9 mouse cellular contexts compared by ENCODE assay signal in the genomic region with DNA sequence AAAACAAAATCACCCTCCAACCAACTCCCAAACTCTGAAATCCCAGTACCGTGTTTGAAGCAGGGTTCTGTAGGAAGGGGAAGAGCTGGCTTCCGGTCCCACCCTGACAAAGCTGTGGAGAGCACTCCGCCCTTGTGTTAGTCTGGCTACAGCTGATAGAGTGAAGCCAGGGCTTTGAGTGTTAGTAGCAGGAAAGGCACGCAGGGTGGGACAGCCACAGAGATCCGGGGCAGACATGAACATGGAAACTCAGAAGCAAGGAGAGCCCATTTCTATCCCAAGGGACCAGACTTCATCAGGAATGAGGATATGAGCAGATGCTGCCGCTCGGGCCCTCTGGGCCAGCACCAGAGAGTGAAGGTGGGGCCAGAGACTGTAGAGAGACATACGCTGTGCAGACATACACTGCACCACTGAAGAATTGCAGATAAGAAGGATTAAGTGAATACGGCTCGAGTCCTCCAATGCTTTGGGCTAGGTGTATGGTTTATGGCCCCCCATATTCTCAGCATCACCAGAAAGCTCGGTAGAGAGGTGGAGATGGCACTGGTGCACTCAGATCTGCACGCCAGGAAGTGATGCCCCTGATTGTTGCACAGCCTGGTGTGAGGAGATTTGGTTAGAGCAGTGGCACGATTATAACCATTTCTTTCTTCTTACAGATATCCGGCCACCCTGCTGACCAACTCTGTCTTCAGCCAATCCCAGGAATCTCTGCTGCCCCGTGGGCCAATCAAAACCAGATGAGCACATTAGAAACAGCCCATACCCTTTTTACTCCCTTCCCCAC. TPM values are rescaled to one million over a fixed set of nuclear protein-coding genes. Genes with fewer than 3 reads are reported as not detected.
DNase-seq lines count a peak whose midpoint lies in the region; ATAC-seq and TF ChIP-seq lines count a peak whose summit lies in the region.
"Had no signal": no experiment of that assay in that cellular context is flagged by ENCODE, and none has a peak within 500 bp of the region (broad histone marks: within the 10 kb centered on the region; RNA-seq: fewer than 3 reads in every experiment).

No protein-coding gene starts in this region.

- no peak overlapping the region for H3K4me2 ChIP-seq in midbrain, embryonic 14.5 days (ENCODE audit: low read length)
- H3K4me2 ChIP-seq in heart, embryonic 13.5 days = peak overlapping the region; percentile 39

- peak; percentile 46; the same call in 1 of the 2 replicates for TF ChIP-seq POLR2A in lung, adult 2 months (IDR thresholded peaks at IDR 0.05; ENCODE audit: borderline replicate concordance, extremely low read depth, low read depth, low read length)

- WGBS in midbrain, embryonic 10.5 days = 76% methylated on average over 15 of the region's 15 CpGs
- WGBS in midbrain, embryonic 14.5 days = 77% methylated on average over 15 of the region's 15 CpGs
- WGBS in heart, embryonic 13.5 days = 33% methylated on average over 15 of the region's 15 CpGs
- 42% methylated on average over 15 of the region's 15 CpGs for WGBS in lung, adult 2 months

- H3K9me3 ChIP-seq in midbrain, embryonic 10.5 days (replicated peaks) = no peaks in the 10 kb centered on the region
- H3K9me3 ChIP-seq in midbrain, embryonic 14.5 days (ENCODE audit: control insufficient read depth, low read length) = no peaks in the 10 kb centered on the region
- no peaks in the 10 kb centered on the region for H3K9me3 ChIP-seq in heart, embryonic 13.5 days

- H3K4me1 ChIP-seq in midbrain, embryonic 10.5 days = peaks cover 35% of the 10 kb centered on the region
- peaks cover 9% of the 10 kb centered on the region for H3K4me1 ChIP-seq in midbrain, embryonic 14.5 days (ENCODE audit: control insufficient read depth, insufficient read depth, low read length)
- no peaks in the 10 kb centered on the region for H3K4me1 ChIP-seq in brown adipose tissue, adult 24 weeks (ENCODE audit: control insufficient read depth, insufficient read depth, insufficient read length, low read length)
- peaks cover 19% of the 10 kb centered on the region for H3K4me1 ChIP-seq in heart, embryonic 13.5 days
- 0 out of 2 replicates have a peak, but pooled peaks cover 6% of the 10 kb centered on the region for H3K4me1 ChIP-seq in lung, adult 2 months (ENCODE audit: control insufficient read depth, insufficient read depth, low read length)

- H3K9ac ChIP-seq in midbrain, embryonic 14.5 days (replicated peaks; ENCODE audit: low read length) = no peak overlapping the region
- peak overlapping the region; percentile 24; the same call in 1 of the 2 replicates for H3K9ac ChIP-seq in heart, embryonic 13.5 days

- peaks cover 57% of the 10 kb centered on the region for H3K27me3 ChIP-seq in midbrain, embryonic 10.5 days (ENCODE audit: low read depth, poor library complexity, severe bottlenecking)
- H3K27me3 ChIP-seq in midbrain, embryonic 14.5 days (ENCODE audit: control insufficient read depth, insufficient read depth, low read length) = no peaks in the 10 kb centered on the region
- peaks cover 23% of the 10 kb centered on the region for H3K27me3 ChIP-seq in heart, embryonic 13.5 days (replicated peaks)

- peak; percentile 12 for DNase-seq in midbrain, embryonic 10.5 days (ENCODE audit: low spot score)
- no peak for DNase-seq in midbrain, embryonic 14.5 days
- DNase-seq in lung, adult 2 months = peak; percentile 28
- DNase-seq in thymus, postnatal 14 days = no peak
- no peak for DNase-seq in T-cell, adult 2 months (ENCODE audit: low spot score)
- DNase-seq in spleen, adult 12 weeks (ENCODE audit: low spot score) = no peak
- DNase-seq: embryo, embryonic 11 days had no signal

- TF ChIP-seq CTCF in lung, adult 2 months (IDR thresholded peaks at IDR 0.05; ENCODE audit: insufficient read depth, low read length) = no peak

- no peaks in the 10 kb centered on the region for H3K36me3 ChIP-seq in midbrain, embryonic 10.5 days
- no peaks in the 10 kb centered on the region for H3K36me3 ChIP-seq in midbrain, embryonic 14.5 days (ENCODE audit: control insufficient read depth, insufficient read depth, low read length)
- no peaks in the 10 kb centered on the region for H3K36me3 ChIP-seq in heart, embryonic 13.5 days

- no peak overlapping the region for H3K27ac ChIP-seq in midbrain, embryonic 10.5 days (replicated peaks)
- no peak overlapping the region for H3K27ac ChIP-seq in midbrain, embryonic 14.5 days (replicated peaks; ENCODE audit: low read depth, low read length)
- 0 out of 2 replicates have a peak overlapping the region, but pooled peaks have one; percentile 3 for H3K27ac ChIP-seq in brown adipose tissue, adult 24 weeks (replicated peaks; ENCODE audit: low read depth, low read length)
- H3K27ac ChIP-seq in heart, embryonic 13.5 days (replicated peaks) = peak overlapping the region; percentile 69

- ATAC-seq in midbrain, embryonic 14.5 days (ENCODE audit: low FRiP score, low TSS enrichment) = no peak
- 0 out of 2 replicates have a peak, but pooled peaks have one; percentile 25 for ATAC-seq in heart, embryonic 13.5 days (ENCODE audit: extremely low read depth, insufficient number of reproducible peaks, low FRiP score, low TSS enrichment)

- H3K4me3 ChIP-seq in midbrain, embryonic 10.5 days = no peak overlapping the region
- no peak overlapping the region for H3K4me3 ChIP-seq in midbrain, embryonic 14.5 days (replicated peaks; ENCODE audit: low read depth, low read length)
- no peak overlapping the region for H3K4me3 ChIP-seq in brown adipose tissue, adult 24 weeks (ENCODE audit: insufficient read depth, low read depth, low read length)
- no peak overlapping the region for H3K4me3 ChIP-seq in heart, embryonic 13.5 days
- peak overlapping the region; percentile 19 for H3K4me3 ChIP-seq in lung, adult 2 months (replicated peaks; ENCODE audit: extremely low read depth, low read depth, low read length)

RNA-seq across cellular contexts. Expression of a gene that starts 14.8 kb away (rescaled TPM):
- 0.83 and 1.1 TPM in 2 replicates for polyA plus RNA-seq in midbrain, embryonic 10.5 days (2016; fragmentation: Nextera tagmentation; extraction: Ambion mirVana)
- 6.2 and 7.5 TPM in 2 replicates for polyA plus RNA-seq in midbrain, embryonic 14.5 days (2014; fragmentation: Nextera tagmentation; extraction: Ambion mirVana)
- 1.5 and 1.6 TPM in 2 replicates for polyA plus RNA-seq in brown adipose tissue, adult 24 weeks (2012; ENCODE audit: insufficient read depth, insufficient read length, missing spikeins)
- 1.5 and 2.4 TPM in 2 replicates for polyA plus RNA-seq in heart, embryonic 13.5 days (2015; fragmentation: Nextera tagmentation; extraction: Ambion mirVana)
- 10.8 and 12.2 TPM in 2 replicates for polyA plus RNA-seq in lung, adult 2 months (2012; rRNA removed)

RNA-seq across cellular contexts. Expression of a gene that starts 22.0 kb away (rescaled TPM):
- 45.6 and 53.5 TPM in 2 replicates for polyA plus RNA-seq in midbrain, embryonic 10.5 days (2016; fragmentation: Nextera tagmentation; extraction: Ambion mirVana)
- polyA plus RNA-seq in midbrain, embryonic 14.5 days (2014; fragmentation: Nextera tagmentation; extraction: Ambion mirVana) = 48.3 and 48.5 TPM in 2 replicates
- 68.7 and 105 TPM in 2 replicates for polyA plus RNA-seq in brown adipose tissue, adult 24 weeks (2012; ENCODE audit: insufficient read depth, insufficient read length, missing spikeins)
- 34.7 and 36.6 TPM in 2 replicates for polyA plus RNA-seq in heart, embryonic 13.5 days (2015; fragmentation: Nextera tagmentation; extraction: Ambion mirVana)
- polyA plus RNA-seq in lung, adult 2 months (2012; rRNA removed) = 214 and 217 TPM in 2 replicates

RNA-seq across cellular contexts. Expression of a gene that starts 29.4 kb away (rescaled TPM):
- polyA plus RNA-seq in midbrain, embryonic 10.5 days (2016; fragmentation: Nextera tagmentation; extraction: Ambion mirVana) = 51.6 and 54.9 TPM in 2 replicates
- 36.9 and 47.6 TPM in 2 replicates for polyA plus RNA-seq in midbrain, embryonic 14.5 days (2014; fragmentation: Nextera tagmentation; extraction: Ambion mirVana)
- 29.0 and 33.8 TPM in 2 replicates for polyA plus RNA-seq in brown adipose tissue, adult 24 weeks (2012; ENCODE audit: insufficient read depth, insufficient read length, missing spikeins)
- polyA plus RNA-seq in heart, embryonic 13.5 days (2015; fragmentation: Nextera tagmentation; extraction: Ambion mirVana) = 23.4 and 26.2 TPM in 2 replicates
- polyA plus RNA-seq in lung, adult 2 months (2012; rRNA removed) = 6.5 and 10.8 TPM in 2 replicates

Comparison
In these comparisons a context has a peak if more than half of its experiments do, and no peak if none do; other contexts are left out.
1. DNase-seq: peak in midbrain, embryonic 10.5 days (single experiment) and lung, adult 2 months (single experiment); none in midbrain, embryonic 14.5 days (single experiment), thymus, postnatal 14 days (single experiment), T-cell, adult 2 months (single experiment) and spleen, adult 12 weeks (single experiment).
2. H3K27ac ChIP-seq: peak in brown adipose tissue, adult 24 weeks (single experiment) and heart, embryonic 13.5 days (single experiment); none in midbrain, embryonic 10.5 days (single experiment) and midbrain, embryonic 14.5 days (single experiment).